Mouse (Mus musculus) lung, postnatal 0 days (tissue): ENCODE results near the gene Gm38394.

Experiments used
- CTCF ChIP-seq: IDR thresholded peaks from 2 replicates; pipeline ENCODE4 v1.5.1; 2016; ENCODE audit warnings: antibody characterized with exemption, mild to moderate bottlenecking
- EP300 ChIP-seq: IDR thresholded peaks from 2 replicates; pipeline ENCODE4 v1.6.1; 2016; ENCODE audit warnings: antibody characterized with exemption, mild to moderate bottlenecking, control low read depth

GRCm38 (mm10) chr1:133671801-133672200 lies 10.7 kb upstream of the Gm38394 start:
- TF ChIP-seq CTCF (no peak), EP300 (no peak)
